Mouse (Mus musculus) MEL (cell line): Measurements from ENCODE around the gene Asic3. TPM values are rescaled to one million over a fixed set of nuclear protein-coding genes. Genes with fewer than 3 reads are reported as not detected.

Experiments
- DNase-seq: peaks from one replicate; pipeline ENCODE4 v3.0.0; 2011; ENCODE audit warnings: low read depth, low spot score
- H3K27ac ChIP-seq: 2 replicates; pipeline ENCODE4 v1.5.1; 2012; ENCODE audit warnings: low read depth, mild to moderate bottlenecking, control low read depth, low read length, moderate library complexity; ENCODE audit not compliant: control insufficient read depth
- H3K27me3 ChIP-seq, 2 experiments: fragments of 150-350 bp in 1 of 2; sonication (generic) in 1 of 2; 2 replicates each; pipeline ENCODE4 v1.6.1; 2012; ENCODE audit warnings: low read length in 2 of 2, mild to moderate bottlenecking in 2 of 2, improper control_type of control experiment in 1 of 2, moderate library complexity in 1 of 2; ENCODE audit not compliant: insufficient read depth in 2 of 2, control insufficient read depth in 1 of 2
- H3K36me3 ChIP-seq, 2 experiments: 2 replicates each; pipeline ENCODE4 v1.6.1; 2012 to 2014; ENCODE audit warnings: low read length in 2 of 2, improper control_type of control experiment in 1 of 2, inconsistent platforms in 1 of 2, mild to moderate bottlenecking in 1 of 2; ENCODE audit not compliant: insufficient read depth in 2 of 2, control insufficient read depth in 1 of 2
- H3K4me1 ChIP-seq, 2 experiments: fragments of 150-350 bp in 1 of 2; sonication (generic) in 1 of 2; 2 replicates each; pipeline ENCODE4 v1.6.1; 2012; ENCODE audit warnings: low read length in 2 of 2, improper control_type of control experiment in 1 of 2, mild to moderate bottlenecking in 1 of 2; ENCODE audit not compliant: insufficient read depth in 2 of 2, control insufficient read depth in 1 of 2
- H3K4me3 ChIP-seq, 2 experiments: fragments of 150-350 bp in 1 of 2; sonication (generic) in 1 of 2; 2 replicates each; pipeline ENCODE4 v1.5.1; 2012; ENCODE audit warnings: low read depth in 2 of 2, low read length in 2 of 2, mild to moderate bottlenecking in 2 of 2, moderate library complexity in 2 of 2, control low read depth in 1 of 2, improper control_type of control experiment in 1 of 2; ENCODE audit not compliant: control insufficient read depth in 1 of 2, insufficient read depth in 1 of 2
- H3K79me2 ChIP-seq: 2 replicates; pipeline ENCODE4 v1.6.1; 2012; ENCODE audit warnings: mild to moderate bottlenecking, low read length, moderate library complexity; ENCODE audit not compliant: control insufficient read depth, poor library complexity, insufficient read depth
- H3K9ac ChIP-seq: 2 replicates; pipeline ENCODE4 v1.6.1; 2012; ENCODE audit warnings: low read depth, mild to moderate bottlenecking, control low read depth, low read length, moderate library complexity; ENCODE audit not compliant: control insufficient read depth, poor library complexity, severe bottlenecking
- H3K9me3 ChIP-seq: fragments of 150-350 bp; sonication (generic); replicated peaks from 2 replicates; pipeline ENCODE4 v1.6.1; 2012; ENCODE audit warnings: mild to moderate bottlenecking, low read length, improper control_type of control experiment, moderate library complexity; ENCODE audit not compliant: insufficient read depth
- BHLHE40 ChIP-seq: IDR thresholded peaks from 2 replicates; pipeline ENCODE4 v1.6.1; 2012; ENCODE audit warnings: low read depth, mild to moderate bottlenecking, inconsistent platforms, low read length, improper control_type of control experiment, borderline replicate concordance
- CHD2 ChIP-seq: IDR thresholded peaks from 2 replicates; pipeline ENCODE4 v1.6.1; 2011; ENCODE audit warnings: low read length, improper control_type of control experiment
- CTCF ChIP-seq, 3 experiments: IDR thresholded peaks in 2 of 3; conservative IDR thresholded peaks in 1 of 3; 2 replicates each; pipeline ENCODE4 v1.5.1; 2011 to 2012; ENCODE audit warnings: low read length in 3 of 3, low read depth in 2 of 3, mild to moderate bottlenecking in 2 of 3, improper control_type of control experiment in 1 of 3, inconsistent platforms in 1 of 3, mixed read lengths in 1 of 3, moderate library complexity in 1 of 3; ENCODE audit not compliant: control insufficient read depth in 1 of 3, insufficient read depth in 1 of 3, poor library complexity in 1 of 3, severe bottlenecking in 1 of 3
- E2F4 ChIP-seq: IDR thresholded peaks from 2 replicates; pipeline ENCODE4 v1.6.1; 2011; ENCODE audit warnings: low read depth, low read length, improper control_type of control experiment, borderline replicate concordance
- ELF1 ChIP-seq: IDR thresholded peaks from 2 replicates; pipeline ENCODE4 v1.6.1; 2014; ENCODE audit warnings: low read depth, mild to moderate bottlenecking, inconsistent platforms, low read length, improper control_type of control experiment, moderate library complexity
- EP300 ChIP-seq, 2 experiments: IDR thresholded peaks; 2 replicates each; pipeline ENCODE4 v1.6.1; 2011; ENCODE audit warnings: improper control_type of control experiment in 2 of 2, low read length in 2 of 2, low read depth in 1 of 2, mild to moderate bottlenecking in 1 of 2
- ETS1 ChIP-seq: IDR thresholded peaks from 2 replicates; pipeline ENCODE4 v1.6.1; 2012; ENCODE audit warnings: low read depth, mild to moderate bottlenecking, inconsistent platforms, low read length, improper control_type of control experiment, moderate library complexity
- GABPA ChIP-seq: IDR thresholded peaks from 2 replicates; pipeline ENCODE4 v1.6.1; 2012; ENCODE audit warnings: low read depth, mild to moderate bottlenecking, inconsistent platforms, low read length, improper control_type of control experiment, moderate library complexity
- GATA1 ChIP-seq: IDR thresholded peaks from 2 replicates; pipeline ENCODE4 v1.6.1; 2011; ENCODE audit warnings: low read depth, low read length, improper control_type of control experiment
- HCFC1 ChIP-seq: IDR thresholded peaks from 2 replicates; pipeline ENCODE4 v1.6.1; 2012; ENCODE audit warnings: low read depth, mild to moderate bottlenecking, inconsistent platforms, low read length, improper control_type of control experiment, moderate library complexity
- JUND ChIP-seq: IDR thresholded peaks from 2 replicates; pipeline ENCODE4 v1.6.1; 2011; ENCODE audit warnings: low read depth, mild to moderate bottlenecking, improper control_type of control experiment, low read length
- KAT2A ChIP-seq: conservative IDR thresholded peaks from 2 replicates; pipeline ENCODE4 v1.6.1; 2012; ENCODE audit warnings: low read depth, low read length, improper control_type of control experiment, inconsistent platforms
- MAFK ChIP-seq: IDR thresholded peaks from 2 replicates; pipeline ENCODE4 v1.6.1; 2011; ENCODE audit warnings: low read depth, mild to moderate bottlenecking, low read length, improper control_type of control experiment, borderline replicate concordance
- MAX ChIP-seq: IDR thresholded peaks from 2 replicates; pipeline ENCODE4 v1.6.1; 2011; ENCODE audit warnings: low read length, improper control_type of control experiment
- MAZ ChIP-seq: IDR thresholded peaks from 2 replicates; pipeline ENCODE4 v1.6.1; 2012; ENCODE audit warnings: low read depth, mild to moderate bottlenecking, inconsistent platforms, low read length, improper control_type of control experiment
- MEF2A ChIP-seq: IDR thresholded peaks from 2 replicates; pipeline ENCODE4 v1.6.1; 2014; ENCODE audit warnings: low read depth, mild to moderate bottlenecking, inconsistent platforms, low read length, improper control_type of control experiment; ENCODE audit not compliant: poor library complexity, insufficient replicate concordance, severe bottlenecking; ENCODE audit errors: extremely low read depth
- MXI1 ChIP-seq: IDR thresholded peaks from 2 replicates; pipeline ENCODE4 v1.6.1; 2011; ENCODE audit warnings: mild to moderate bottlenecking, low read depth, low read length, improper control_type of control experiment
- MYB ChIP-seq: IDR thresholded peaks from 2 replicates; pipeline ENCODE4 v1.6.1; 2011; ENCODE audit warnings: mild to moderate bottlenecking, low read depth, low read length, improper control_type of control experiment
- MYC ChIP-seq: IDR thresholded peaks from 2 replicates; pipeline ENCODE4 v1.6.1; 2011; ENCODE audit warnings: low read depth, mild to moderate bottlenecking, low read length, improper control_type of control experiment, moderate library complexity
- NELFE ChIP-seq: IDR thresholded peaks from 2 replicates; pipeline ENCODE4 v1.6.1; 2011; ENCODE audit warnings: low read depth, low read length, improper control_type of control experiment
- POLR2AphosphoS2 ChIP-seq: IDR thresholded peaks from 2 replicates; pipeline ENCODE4 v1.6.1; 2011; ENCODE audit warnings: low read length, improper control_type of control experiment
- RAD21 ChIP-seq: IDR thresholded peaks from 2 replicates; pipeline ENCODE4 v1.6.1; 2011; ENCODE audit warnings: mild to moderate bottlenecking, low read depth, low read length, improper control_type of control experiment
- RCOR1 ChIP-seq: IDR thresholded peaks from 2 replicates; pipeline ENCODE4 v1.6.1; 2012; ENCODE audit warnings: low read depth, mild to moderate bottlenecking, inconsistent platforms, low read length, improper control_type of control experiment
- SIN3A ChIP-seq: IDR thresholded peaks from 2 replicates; pipeline ENCODE4 v1.6.1; 2012; ENCODE audit warnings: low read length, improper control_type of control experiment, inconsistent platforms
- SMC3 ChIP-seq: IDR thresholded peaks from 2 replicates; pipeline ENCODE4 v1.6.1; 2011; ENCODE audit warnings: low read depth, low read length, improper control_type of control experiment
- TAL1 ChIP-seq: IDR thresholded peaks from 2 replicates; pipeline ENCODE4 v1.6.1; 2012; ENCODE audit warnings: mild to moderate bottlenecking, inconsistent platforms, low read length, moderate library complexity, mixed read lengths
- TBP ChIP-seq: IDR thresholded peaks from 2 replicates; pipeline ENCODE4 v1.8.0; 2011; ENCODE audit warnings: low read depth, low read length, improper control_type of control experiment
- TCF12 ChIP-seq: IDR thresholded peaks from 2 replicates; pipeline ENCODE4 v1.6.1; 2014; ENCODE audit warnings: low read depth, mild to moderate bottlenecking, inconsistent platforms, low read length, improper control_type of control experiment, moderate library complexity
- USF1 ChIP-seq: IDR thresholded peaks from 2 replicates; pipeline ENCODE4 v1.6.1; 2014; ENCODE audit warnings: low read depth, mild to moderate bottlenecking, inconsistent platforms, low read length, improper control_type of control experiment, moderate library complexity
- ZC3H11A ChIP-seq: IDR thresholded peaks from 2 replicates; pipeline ENCODE4 v1.6.1; 2012; ENCODE audit warnings: low read depth, mild to moderate bottlenecking, inconsistent platforms, low read length, improper control_type of control experiment
- polyA plus RNA-seq, 2 experiments: library from polyadenylated mRNA; stranded (reverse) in 1 of 2; unstranded in 1 of 2; fragments of >175 nt in 1 of 2; fragments of >200 nt in 1 of 2; gene quantifications; 2 replicates each; pipeline versions ENCODE4 v1.2.1 to v1.2.4; 2012; ENCODE audit warnings: low replicate concordance in 2 of 2, low read depth in 1 of 2; ENCODE audit not compliant: insufficient read length in 2 of 2, insufficient read depth in 1 of 2, missing spikeins in 1 of 2
- total RNA-seq: library from RNA; depleted of rRNA; stranded (reverse); fragments of 300-350 nt; gene quantifications from 2 replicates; pipeline ENCODE4 v1.2.3, GENCODE M21; 2012

The Asic3 gene
- total and polyA plus RNA-seq, 3 experiments: 0.04 to 0.35 TPM; not detected in 1

- H3K79me2 ChIP-seq: peaks cover 12% of the 10 kb centered on the region
- no peak for TF ChIP-seq MXI1
- TF ChIP-seq TAL1: no peak
- no peak for TF ChIP-seq USF1
- no peak for TF ChIP-seq SIN3A
- TF ChIP-seq SMC3: no peak
- H3K9me3 ChIP-seq: no peaks in the 10 kb centered on the region
- no peak overlapping the region for H3K4me3 ChIP-seq
- peak overlapping the region; percentile 90; the same call in 1 of the 2 replicates for H3K27ac ChIP-seq
- DNase-seq: no peak
- peak overlapping the region; percentile 56 for H3K9ac ChIP-seq
- H3K36me3 ChIP-seq: peaks cover 0 to 18% of the 10 kb centered on the region in 2 experiments; a peak in 3 of 4 replicates
- H3K27me3 ChIP-seq: no peaks in the 10 kb centered on the region
- H3K4me1 ChIP-seq: peaks cover 14 to 16% of the 10 kb centered on the region in 2 experiments
These were observed 20.5 kb upstream of the Asic3 start for GRCm38 (mm10) chr5:24392724-24393123.

DNA sequence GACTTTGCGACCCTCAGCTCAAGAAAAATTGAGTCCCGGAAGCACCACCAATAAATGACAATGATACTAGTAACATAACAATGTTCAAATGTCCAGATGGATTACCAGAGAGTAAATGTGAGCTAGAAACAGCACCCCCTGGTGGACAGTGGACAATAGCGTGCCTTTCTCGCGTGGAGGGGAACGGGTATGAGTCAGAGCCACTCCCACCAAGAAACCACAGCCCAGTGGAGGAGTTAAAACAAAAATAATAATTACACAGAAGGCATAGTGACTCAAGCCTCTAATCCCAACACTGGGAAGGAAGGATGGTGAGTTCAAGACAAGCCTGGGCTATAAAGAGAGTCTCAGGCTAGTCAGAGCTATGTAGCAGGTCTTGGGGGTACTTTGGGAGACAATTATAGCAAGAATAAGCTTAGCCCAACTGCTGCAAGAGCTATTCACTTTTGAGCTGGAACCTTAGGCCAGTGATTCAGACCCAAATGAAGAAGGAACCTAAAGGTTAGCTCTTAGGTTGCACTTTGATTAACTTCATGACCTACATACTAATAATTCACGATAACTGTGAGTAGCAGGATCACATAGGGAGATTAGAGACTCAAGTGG is 19.7 kb upstream of the Asic3 start, which contains the start of gene Abcb8:
Abcb8 (plus strand) TSS at position 272 of the 606 bp plus-strand sequence.
- Histone ChIP-seq H3K9ac (peak within 1 kb of the TSS; percentile 85), H3K27ac (peak within 1 kb of the TSS; percentile 90), H3K79me2 (peaks cover 6% of the 10 kb centered on the region), H3K9me3 (no peaks in the 10 kb centered on the region), H3K27me3 (no peaks in the 10 kb centered on the region), H3K36me3 (peaks cover 0 to 18% of the 10 kb centered on the region in 2 experiments; a peak in 3 of 4 replicates), H3K4me1 (peaks cover 14 to 19% of the 10 kb centered on the region in 2 experiments), H3K4me3 (peak within 1 kb of the TSS; percentile 83 to 91)
- peak; percentile 98 for DNase-seq
- TF ChIP-seq HCFC1: peak; percentile 76
- TF ChIP-seq MEF2A: no peak
- peak; percentile 65; the same call in 1 of the 2 replicates for TF ChIP-seq MAZ
- peak; percentile 92 for TF ChIP-seq CHD2
- TF ChIP-seq ETS1: peak; percentile 69; the same call in 1 of the 2 replicates
- TF ChIP-seq RAD21: peak; percentile 68
- no peak for TF ChIP-seq MYB
- TF ChIP-seq TCF12: peak; percentile 57; the same call in 1 of the 2 replicates
- no peak for TF ChIP-seq GABPA
- no peak; the same call in 1 of the 2 replicates for TF ChIP-seq KAT2A
- peak; percentile 87 to 99 (median 98) for TF ChIP-seq CTCF (IDR thresholded peaks at IDR 0.05 in 2 of 3, conservative IDR thresholded peaks at IDR 0.05 in 1 of 3; ENCODE audit: control insufficient read depth in 1 of 3, insufficient read depth in 1 of 3, low read depth in 2 of 3, low read length in 3 of 3, poor library complexity in 1 of 3, severe bottlenecking in 1 of 3)
- TF ChIP-seq POLR2AphosphoS2: no peak; the same call in 1 of the 2 replicates
- peak; percentile 71 for TF ChIP-seq ZC3H11A
- peak; percentile 85 for TF ChIP-seq SIN3A
- TF ChIP-seq TBP: peak; percentile 77
- TF ChIP-seq MXI1: peak; percentile 91
- TF ChIP-seq NELFE: peak; percentile 39; the same call in 1 of the 2 replicates
- peak; percentile 92 for TF ChIP-seq SMC3
- TF ChIP-seq BHLHE40: peak; percentile 17; the same call in 1 of the 2 replicates
- TF ChIP-seq E2F4: no peak
- peak; percentile 69 for TF ChIP-seq MAX
- peak; percentile 27; the same call in 1 of the 2 replicates for TF ChIP-seq GATA1
- TF ChIP-seq MAFK: no peak; the same call in 1 of the 2 replicates
- no peak for TF ChIP-seq TAL1
- peak; percentile 53 to 60; a peak in 2 of 4 replicates for TF ChIP-seq EP300 (IDR thresholded peaks at IDR 0.05; ENCODE audit: low read depth in 1 of 2, low read length in 2 of 2)
- TF ChIP-seq ELF1: peak; percentile 76
- no peak for TF ChIP-seq RCOR1
- peak; percentile 94 for TF ChIP-seq MYC
- peak; percentile 94 for TF ChIP-seq JUND
- TF ChIP-seq USF1: no peak
